Mouse (Mus musculus) forebrain, embryonic 14.5 days (tissue): ENCODE measurements around the gene Avp. TPM values are rescaled to one million over a fixed set of nuclear protein-coding genes. Genes with fewer than 3 reads are reported as not detected.
"Not testable (repeated sequence)": the region's sequence is repeated elsewhere in the genome, so short reads cannot be mapped to it uniquely, and the experiment has no call there.

ENCODE experiments used
- ATAC-seq: fragments of 200-750 bp; cut with Nextera tagmentation; 2 replicates; pipeline ENCODE4 v1.8.0; 2017; ENCODE audit warnings: mild to moderate bottlenecking, moderate library complexity
- DNase-seq: peaks from one replicate; pipeline ENCODE4 v3.0.0-alpha.2; 2015; ENCODE audit warnings: low spot score
- H3K27ac ChIP-seq: fragments of 300-500 bp; sonication (generic); 2 replicates; pipeline ENCODE4 v1.5.1; 2014; ENCODE audit warnings: low read depth, mild to moderate bottlenecking, control low read depth, low read length, moderate library complexity
- H3K27me3 ChIP-seq: fragments of 300-500 bp; sonication (generic); replicated peaks from 2 replicates; pipeline ENCODE4 v1.6.1; 2014; ENCODE audit warnings: low read length, control low read depth, mixed read lengths; ENCODE audit not compliant: control insufficient read depth, insufficient read depth
- H3K36me3 ChIP-seq: fragments of 300-500 bp; sonication (generic); 2 replicates; pipeline ENCODE4 v1.6.1; 2014; ENCODE audit warnings: low read length, control low read depth; ENCODE audit not compliant: control insufficient read depth, insufficient read depth
- H3K4me1 ChIP-seq: fragments of 300-500 bp; sonication (generic); 2 replicates; pipeline ENCODE4 v1.6.1; 2014; ENCODE audit warnings: antibody characterized with exemption, low read length, control low read depth; ENCODE audit not compliant: control insufficient read depth, insufficient read depth
- H3K4me2 ChIP-seq: fragments of 300-500 bp; sonication (generic); 2 replicates; pipeline ENCODE4 v1.6.1; 2014; ENCODE audit warnings: mild to moderate bottlenecking, control low read depth, low read length
- H3K4me3 ChIP-seq: fragments of 300-500 bp; sonication (generic); 2 replicates; pipeline ENCODE4 v1.5.1; 2014; ENCODE audit warnings: low read depth, low read length, control low read depth
- H3K9ac ChIP-seq: fragments of 300-500 bp; sonication (generic); 2 replicates; pipeline ENCODE4 v1.6.1; 2014; ENCODE audit warnings: mild to moderate bottlenecking, low read length, control low read depth, moderate library complexity
- H3K9me3 ChIP-seq: fragments of 300-500 bp; sonication (generic); replicated peaks from 2 replicates; pipeline ENCODE4 v1.6.1; 2016; ENCODE audit warnings: low read length, control low read depth, mixed read lengths; ENCODE audit not compliant: control insufficient read depth
- WGBS: fragments of 180-500 bp; shearing (Covaris S2); extraction: QIAGEN DNeasy Blood & Tissue Kit; methylation state at CpG from one replicate; pipeline ENCODE4 v1.1.7; 2014; 5-methylcytosine and 5-hydroxymethylcytosine counted together
- polyA plus RNA-seq: library from polyadenylated mRNA; unstranded; fragments of >200 nt; fragmentation: Nextera tagmentation; extraction: Ambion mirVana; gene quantifications from 2 replicates; pipeline ENCODE4 v1.2.1, GENCODE M21; 2014

The Avp gene
- polyA plus RNA-seq, 1 experiment from 2014 or later: 17.7 TPM

DNA sequence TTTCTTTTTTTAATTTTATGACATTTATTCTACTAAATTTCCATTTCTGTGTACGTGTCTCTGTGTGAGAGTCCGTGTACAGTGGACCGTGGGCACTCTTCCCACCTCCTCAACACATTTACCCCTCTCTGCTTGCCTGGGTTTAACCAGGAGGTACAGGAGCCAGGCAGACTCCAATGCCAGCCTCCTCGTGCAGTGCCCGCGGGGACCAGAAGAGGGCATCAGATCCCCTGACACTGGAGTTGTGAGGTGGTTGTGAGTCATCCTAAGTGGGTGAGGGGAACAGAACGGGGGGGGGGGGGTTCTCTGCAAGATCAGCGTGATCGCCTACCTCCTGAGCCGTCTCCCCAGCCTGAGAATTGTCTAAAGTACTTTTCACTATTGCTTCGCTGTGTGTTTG is 4.2 kb downstream of the Avp start:
- ATAC-seq (no peak; the same call in 1 of the 2 replicates), DNase-seq (peak; percentile 57)
- no peak overlapping the region for H3K27ac ChIP-seq
- no peak overlapping the region for H3K9ac ChIP-seq
- H3K4me3 ChIP-seq: no peak overlapping the region
- H3K27me3 ChIP-seq: peaks cover 73% of the 10 kb centered on the region
- WGBS: 8% methylated on average over 11 of the region's 11 CpGs
- no peak overlapping the region for H3K4me2 ChIP-seq
- no peaks in the 10 kb centered on the region for H3K36me3 ChIP-seq
- no peaks in the 10 kb centered on the region for H3K9me3 ChIP-seq
- no peaks in the 10 kb centered on the region for H3K4me1 ChIP-seq

DNA sequence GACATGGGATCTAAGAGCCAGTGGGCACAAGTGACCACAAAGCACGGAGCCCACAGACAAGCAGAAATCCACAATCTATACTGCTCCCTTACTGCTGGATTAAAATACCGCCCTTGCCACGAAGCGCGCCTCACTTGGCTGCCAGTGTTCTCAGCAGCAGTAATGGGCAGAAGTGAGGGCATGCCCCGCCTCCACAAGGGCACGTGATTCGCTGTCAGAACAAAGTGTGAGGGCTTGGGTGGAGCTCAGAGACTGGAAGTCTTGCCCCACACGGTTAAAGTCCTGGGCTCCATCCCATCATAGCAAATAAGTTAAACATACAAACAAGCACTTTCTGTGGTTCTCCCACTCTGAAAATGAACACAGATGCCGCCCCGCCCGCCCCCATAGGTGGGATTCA is 4.7 kb downstream of the Avp start:
- H3K4me3 ChIP-seq: no peak overlapping the region
- WGBS: 2% methylated on average over 12 of the region's 12 CpGs
- H3K4me1 ChIP-seq: no peaks in the 10 kb centered on the region
- no peak overlapping the region for H3K27ac ChIP-seq
- DNase-seq: peak; percentile 31
- peaks cover 72% of the 10 kb centered on the region for H3K27me3 ChIP-seq
- no peak overlapping the region; the same call in 1 of the 2 replicates for H3K4me2 ChIP-seq
- no peaks in the 10 kb centered on the region for H3K36me3 ChIP-seq
- H3K9ac ChIP-seq: no peak overlapping the region
- ATAC-seq: peak; percentile 49; the same call in 1 of the 2 replicates
- no peaks in the 10 kb centered on the region for H3K9me3 ChIP-seq

DNA sequence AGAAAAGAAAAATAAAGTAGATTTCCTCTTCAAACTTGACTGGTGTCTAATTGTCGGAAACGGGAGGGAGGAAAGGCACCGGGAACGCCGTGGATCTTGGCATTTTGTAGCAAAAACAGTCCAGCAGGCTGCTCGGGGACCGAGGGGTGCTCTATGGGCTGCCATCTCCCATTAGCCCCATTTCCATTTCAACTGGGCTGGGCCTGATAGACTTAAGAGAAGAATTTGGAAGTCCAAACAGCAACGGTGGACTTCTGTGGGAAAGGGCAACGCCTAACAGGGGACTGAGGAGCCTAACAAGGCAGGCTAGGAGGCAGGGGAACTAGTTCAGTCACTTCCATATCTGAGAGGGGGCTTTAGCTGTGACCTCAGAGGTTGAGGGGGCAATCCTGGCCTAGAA is 5.3 kb downstream of the Avp start:
- 2% methylated on average over 9 of the region's 9 CpGs for WGBS
- ATAC-seq: no peak
- H3K27ac ChIP-seq: no peak overlapping the region

DNA sequence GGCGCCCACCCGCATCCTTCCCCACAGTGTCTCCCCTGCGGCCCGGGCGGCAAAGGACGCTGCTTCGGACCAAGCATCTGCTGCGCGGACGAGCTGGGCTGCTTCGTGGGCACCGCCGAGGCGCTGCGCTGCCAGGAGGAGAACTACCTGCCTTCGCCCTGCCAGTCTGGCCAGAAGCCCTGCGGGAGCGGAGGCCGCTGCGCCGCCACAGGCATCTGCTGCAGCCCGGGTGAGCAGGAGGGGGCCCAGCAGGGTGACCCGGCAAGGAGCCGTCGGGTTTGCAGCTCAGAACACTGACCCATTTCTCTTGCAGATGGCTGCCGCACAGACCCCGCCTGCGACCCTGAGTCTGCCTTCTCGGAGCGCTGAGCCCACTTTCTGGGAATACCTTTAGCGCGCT is 5.8 kb downstream of the Avp start:
- Histone ChIP-seq H3K27me3 (peaks cover 63% of the 10 kb centered on the region), H3K4me3 (peak overlapping the region; percentile 14), H3K4me2 (peak overlapping the region; percentile 40), H3K9ac (peak overlapping the region; percentile 35)
- H3K4me1 ChIP-seq, DNase-seq, ATAC-seq, H3K27ac ChIP-seq, H3K9me3 ChIP-seq, H3K36me3 ChIP-seq: not testable (repeated sequence)
- 2% methylated on average over 21 of the region's 32 CpGs for WGBS

More for the DNA sequence above, 5.3 kb downstream of the Avp start:
- H3K9me3 ChIP-seq: no peaks in the 10 kb centered on the region
- no peaks in the 10 kb centered on the region for H3K36me3 ChIP-seq
- peaks cover 67% of the 10 kb centered on the region for H3K27me3 ChIP-seq
- peak overlapping the region; percentile 40; the same call in 1 of the 2 replicates for H3K4me2 ChIP-seq
- H3K4me1 ChIP-seq: no peaks in the 10 kb centered on the region
- H3K4me3 ChIP-seq: no peak overlapping the region; the same call in 1 of the 2 replicates
- DNase-seq: no peak
- no peak overlapping the region; the same call in 1 of the 2 replicates for H3K9ac ChIP-seq

DNA sequence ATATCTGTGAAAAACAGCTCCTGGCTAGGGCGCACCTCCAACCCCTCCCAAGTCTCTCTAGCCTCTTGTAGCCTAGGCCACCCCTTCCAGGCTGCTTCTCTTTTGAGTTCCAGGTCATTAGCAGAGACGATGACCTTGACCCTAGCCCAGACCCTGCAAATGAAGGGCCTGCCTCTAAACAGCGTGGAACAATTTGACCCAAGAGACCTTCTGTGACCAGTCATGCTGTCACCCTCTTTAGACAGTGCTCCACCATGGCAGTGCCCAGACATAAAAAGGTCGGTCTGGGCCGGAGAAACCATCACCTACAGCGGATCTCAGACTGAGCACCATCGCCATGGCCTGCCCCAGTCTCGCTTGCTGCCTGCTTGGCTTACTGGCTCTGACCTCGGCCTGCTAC is 6.5 kb downstream of the Avp start, which contains the start of gene Oxt:
Gene Oxt (plus strand): TSS at position 301 of the 400 bp plus-strand sequence.
- H3K9ac ChIP-seq: peak within 1 kb of the TSS; percentile 35
- no peak within 1 kb of the TSS for H3K27ac ChIP-seq
- no peaks in the 10 kb centered on the region for H3K9me3 ChIP-seq
- peak within 1 kb of the TSS; percentile 14 for H3K4me3 ChIP-seq
- DNase-seq: no peak
- H3K4me1 ChIP-seq: no peaks in the 10 kb centered on the region
- H3K36me3 ChIP-seq: no peaks in the 10 kb centered on the region
- 47% methylated on average over 9 of the region's 9 CpGs for WGBS
- peak within 1 kb of the TSS; percentile 40 for H3K4me2 ChIP-seq
- peaks cover 56% of the 10 kb centered on the region for H3K27me3 ChIP-seq
- ATAC-seq: no peak

DNA sequence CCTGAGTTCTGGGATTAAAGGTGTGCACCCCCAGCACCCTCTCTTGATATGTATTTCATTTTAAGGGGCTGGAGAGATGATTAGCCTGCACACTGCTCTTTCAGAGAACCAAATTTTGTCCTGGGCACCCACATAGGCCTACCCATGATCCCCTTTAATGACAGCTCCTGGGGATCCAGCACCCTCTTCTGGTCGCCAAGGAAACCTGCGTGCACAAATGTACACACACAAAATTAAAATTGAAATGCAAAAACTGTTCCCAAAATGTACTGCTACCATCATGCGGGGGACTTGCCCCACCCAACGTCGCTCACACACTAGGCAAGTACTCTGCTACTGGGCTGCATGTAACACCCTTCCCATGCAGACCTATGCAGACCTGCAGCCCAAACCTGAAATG is 7.4 kb downstream of the Avp start:
- Histone ChIP-seq H3K9ac (no peak overlapping the region), H3K27me3 (peaks cover 47% of the 10 kb centered on the region), H3K4me3 (no peak overlapping the region), H3K9me3 (no peaks in the 10 kb centered on the region), H3K27ac (no peak overlapping the region), H3K4me1 (no peaks in the 10 kb centered on the region), H3K36me3 (no peaks in the 10 kb centered on the region), H3K4me2 (no peak overlapping the region)
- ATAC-seq: no peak
- no peak for DNase-seq
- 85% methylated on average over 5 of the region's 5 CpGs for WGBS

DNA sequence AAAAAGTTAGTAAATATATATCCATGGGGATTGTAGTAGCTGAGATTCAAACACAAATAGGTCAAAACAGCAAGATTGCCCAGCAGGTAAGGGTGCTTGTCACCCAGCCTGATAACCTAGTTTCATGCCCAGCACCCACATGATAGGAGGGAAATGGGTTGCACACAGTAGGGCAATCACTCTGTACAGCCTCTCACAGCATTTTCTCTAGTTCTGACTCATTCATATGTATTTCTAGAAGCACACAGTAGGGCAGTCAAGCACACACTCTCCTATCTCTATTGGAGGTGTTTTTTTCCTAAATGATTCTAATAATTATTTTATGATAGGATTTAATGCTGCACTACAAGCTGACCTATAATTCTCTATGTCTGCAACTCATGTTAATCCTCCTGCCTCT is 12.4 kb downstream of the Avp start:
- Histone ChIP-seq H3K4me2 (no peak overlapping the region), H3K27me3 (peaks cover 1% of the 10 kb centered on the region; the same call in 1 of the 2 replicates), H3K27ac (no peak overlapping the region), H3K9me3 (no peaks in the 10 kb centered on the region), H3K4me3 (no peak overlapping the region), H3K4me1 (no peaks in the 10 kb centered on the region; the same call in 1 of the 2 replicates), H3K36me3 (peaks cover 22% of the 10 kb centered on the region), H3K9ac (no peak overlapping the region)
- no peak for ATAC-seq
- DNase-seq: no peak

DNA sequence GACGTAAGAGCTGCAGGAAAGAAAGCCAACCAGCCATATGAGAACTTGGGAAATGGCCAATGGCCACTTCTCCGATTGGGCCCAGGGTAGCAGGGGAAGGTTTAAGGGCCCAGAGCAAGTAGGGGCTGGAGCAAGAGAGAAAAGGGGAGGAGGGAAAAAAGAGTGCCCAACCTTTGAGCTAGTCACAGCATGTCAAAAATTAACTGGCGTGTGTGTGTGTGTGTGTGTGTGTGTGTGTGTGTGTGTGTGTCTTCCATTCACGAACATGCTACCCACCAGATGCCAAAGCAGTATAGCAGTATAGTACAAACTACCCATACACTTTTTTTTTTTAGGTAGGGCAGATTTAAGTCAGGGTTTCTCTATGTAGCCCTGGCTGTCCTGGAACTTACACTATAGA is 13.4 kb downstream of the Avp start:
- WGBS: 71% methylated on average over 4 of the region's 4 CpGs
- Histone ChIP-seq H3K4me3 (no peak overlapping the region), H3K27ac (no peak overlapping the region), H3K4me2 (no peak overlapping the region), H3K27me3 (no peaks in the 10 kb centered on the region), H3K9me3 (no peaks in the 10 kb centered on the region), H3K9ac (no peak overlapping the region), H3K4me1 (peaks cover 7% of the 10 kb centered on the region), H3K36me3 (peaks cover 22% of the 10 kb centered on the region)
- ATAC-seq (no peak), DNase-seq (no peak)

DNA sequence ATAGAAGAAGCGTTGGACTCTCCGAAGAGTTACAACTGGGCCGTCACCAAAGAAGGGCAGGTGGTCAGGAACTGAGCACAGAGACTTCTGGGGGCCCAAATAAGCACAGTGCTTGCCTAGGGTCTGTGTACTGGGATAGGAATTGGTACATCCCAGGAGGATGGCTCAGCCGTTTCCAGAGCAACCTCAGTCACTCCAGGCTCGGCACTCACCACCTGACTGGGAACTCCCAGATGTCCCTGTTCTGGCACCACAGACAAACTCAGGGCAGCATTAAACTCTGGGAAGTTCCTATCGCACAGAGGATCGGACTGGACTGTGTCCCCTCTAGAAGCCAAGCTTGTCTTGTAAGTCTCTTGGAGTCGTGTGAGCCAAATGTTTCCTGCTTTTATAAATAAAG is 17.4 kb downstream of the Avp start:
- Histone ChIP-seq H3K27ac (no peak overlapping the region), H3K4me3 (no peak overlapping the region), H3K36me3 (peaks cover 22% of the 10 kb centered on the region), H3K9me3 (no peaks in the 10 kb centered on the region), H3K27me3 (no peaks in the 10 kb centered on the region), H3K4me2 (peak overlapping the region; percentile 83; the same call in 1 of the 2 replicates), H3K4me1 (peaks cover 11% of the 10 kb centered on the region), H3K9ac (no peak overlapping the region)
- DNase-seq: no peak
- WGBS: 88% methylated on average over 8 of the region's 8 CpGs
- ATAC-seq: no peak
